Mouse (Mus musculus): Measurements from ENCODE around the gene Urgcp. TPM values are rescaled to one million over a fixed set of nuclear protein-coding genes. Genes with fewer than 3 reads are reported as not detected.
"Not testable (repeated sequence)": the region's sequence is repeated elsewhere in the genome, so short reads cannot be mapped to it uniquely, and the experiment has no call there.

Gene Urgcp
- 18.0 and 19.1 TPM in 2 replicates for polyA plus RNA-seq (2016; fragmentation: Nextera tagmentation; extraction: Ambion mirVana)

GRCm38 (mm10) chr11:5761820-5762632, at the start of gene Urgcp:
Gene Urgcp, minus strand, starts transcription at chr11:5762376.
- peak; percentile 99 for DNase-seq (ENCODE audit: low spot score)
- WGBS, result under 1% methylated on average over 68 of the region's 68 CpGs
- peaks cover 12% of the 10 kb centered on the region for H3K4me1 ChIP-seq
- no peaks in the 10 kb centered on the region for H3K27me3 ChIP-seq (replicated peaks; ENCODE audit: low read depth, poor library complexity, severe bottlenecking)
- peak within 1 kb of the TSS; percentile 67 for H3K4me3 ChIP-seq
- peaks cover 13% of the 10 kb centered on the region for H3K36me3 ChIP-seq (replicated peaks)
- no peaks in the 10 kb centered on the region for H3K9me3 ChIP-seq
- peak within 1 kb of the TSS; percentile 95 for H3K27ac ChIP-seq (replicated peaks)

GRCm38 (mm10) chr11:5809487-5809886, 47.3 kb upstream of the Urgcp start:
- 94% methylated on average over 4 of the region's 4 CpGs for WGBS
- H3K9me3 ChIP-seq; DNase-seq (ENCODE audit: low spot score); H3K4me3 ChIP-seq; H3K27me3 ChIP-seq (replicated peaks; ENCODE audit: low read depth, poor library complexity, severe bottlenecking); H3K36me3 ChIP-seq (replicated peaks); H3K27ac ChIP-seq (replicated peaks); H3K4me1 ChIP-seq: not testable (repeated sequence)

GRCm38 (mm10) chr11:5807956-5808355, 45.8 kb upstream of the Urgcp start:
- H3K27me3 ChIP-seq (replicated peaks; ENCODE audit: low read depth, poor library complexity, severe bottlenecking), result no peaks in the 10 kb centered on the region
- H3K36me3 ChIP-seq (replicated peaks), result no peaks in the 10 kb centered on the region
- 88% methylated on average over 9 of the region's 9 CpGs for WGBS
- DNase-seq (ENCODE audit: low spot score), result no peak
- no peak overlapping the region for H3K27ac ChIP-seq (replicated peaks)
- H3K4me1 ChIP-seq, result peaks cover 15% of the 10 kb centered on the region
- H3K9me3 ChIP-seq, result no peaks in the 10 kb centered on the region
- H3K4me3 ChIP-seq, result no peak overlapping the region

- Histone ChIP-seq H3K36me3 (replicated peaks) (peaks cover 11% of the 10 kb centered on the region), H3K4me3 (no peak overlapping the region), H3K4me1 (peaks cover 24% of the 10 kb centered on the region), H3K27ac (replicated peaks) (no peak overlapping the region), H3K27me3 (replicated peaks; ENCODE audit: low read depth, poor library complexity, severe bottlenecking) (no peaks in the 10 kb centered on the region), H3K9me3 (no peaks in the 10 kb centered on the region)
- 89% methylated on average over 3 of the region's 3 CpGs for WGBS
- DNase-seq (ENCODE audit: low spot score), result no peak
Observed at GRCm38 (mm10) chr11:5805711-5806110, 43.5 kb upstream of the Urgcp start.

- 80% methylated on average over 5 of the region's 5 CpGs for WGBS
- no peaks in the 10 kb centered on the region for H3K9me3 ChIP-seq
- DNase-seq (ENCODE audit: low spot score), result no peak
Observed at GRCm38 (mm10) chr11:5804174-5804573, 42.0 kb upstream of the Urgcp start.

GRCm38 (mm10) chr11:5803551-5803981, 41.4 kb upstream of the Urgcp start, which contains the start of gene Pgam2:
Gene Pgam2, minus strand, starts transcription at chr11:5803733.
- Histone ChIP-seq H3K27ac (replicated peaks) (peak within 1 kb of the TSS; percentile 65), H3K36me3 (replicated peaks) (peaks cover 33% of the 10 kb centered on the region), H3K4me3 (peak within 1 kb of the TSS; percentile 23; the same call in 1 of the 2 replicates), H3K4me1 (peaks cover 24% of the 10 kb centered on the region), H3K9me3 (no peaks in the 10 kb centered on the region), H3K27me3 (replicated peaks; ENCODE audit: low read depth, poor library complexity, severe bottlenecking) (no peaks in the 10 kb centered on the region)
- 57% methylated on average over 8 of the region's 8 CpGs for WGBS
- DNase-seq (ENCODE audit: low spot score), result peak; percentile 48

More at GRCm38 (mm10) chr11:5804174-5804573, 42.0 kb upstream of the Urgcp start:
- Histone ChIP-seq H3K36me3 (replicated peaks) (peaks cover 27% of the 10 kb centered on the region), H3K4me1 (peaks cover 24% of the 10 kb centered on the region), H3K27ac (replicated peaks) (no peak overlapping the region), H3K27me3 (replicated peaks; ENCODE audit: low read depth, poor library complexity, severe bottlenecking) (no peaks in the 10 kb centered on the region), H3K4me3 (no peak overlapping the region)

GRCm38 (mm10) chr11:5802457-5803217, 40.5 kb upstream of the Urgcp start:
- Histone ChIP-seq H3K4me1 (peaks cover 24% of the 10 kb centered on the region), H3K9me3 (no peaks in the 10 kb centered on the region), H3K36me3 (replicated peaks) (peaks cover 42% of the 10 kb centered on the region), H3K4me3 (no peak overlapping the region; the same call in 1 of the 2 replicates), H3K27me3 (replicated peaks; ENCODE audit: low read depth, poor library complexity, severe bottlenecking) (no peaks in the 10 kb centered on the region), H3K27ac (replicated peaks) (no peak overlapping the region)
- 82% methylated on average over 8 of the region's 8 CpGs for WGBS
- DNase-seq (ENCODE audit: low spot score), result no peak

- Histone ChIP-seq H3K27me3 (replicated peaks; ENCODE audit: low read depth, poor library complexity, severe bottlenecking) (no peaks in the 10 kb centered on the region), H3K9me3 (no peaks in the 10 kb centered on the region), H3K36me3 (replicated peaks) (peaks cover 48% of the 10 kb centered on the region), H3K4me1 (peaks cover 24% of the 10 kb centered on the region), H3K4me3 (no peak overlapping the region), H3K27ac (replicated peaks) (no peak overlapping the region)
- no peak for DNase-seq (ENCODE audit: low spot score)
- 72% methylated on average over 12 of the region's 12 CpGs for WGBS
Observed at GRCm38 (mm10) chr11:5802005-5802404, 39.8 kb upstream of the Urgcp start.

GRCm38 (mm10) chr11:5801511-5801910, 39.3 kb upstream of the Urgcp start:
- Histone ChIP-seq H3K27ac (replicated peaks) (no peak overlapping the region), H3K9me3 (no peaks in the 10 kb centered on the region), H3K4me1 (peaks cover 24% of the 10 kb centered on the region), H3K36me3 (replicated peaks) (peaks cover 53% of the 10 kb centered on the region), H3K4me3 (no peak overlapping the region), H3K27me3 (replicated peaks; ENCODE audit: low read depth, poor library complexity, severe bottlenecking) (no peaks in the 10 kb centered on the region)
- 93% methylated on average over 16 of the region's 16 CpGs for WGBS
- no peak for DNase-seq (ENCODE audit: low spot score)

- Histone ChIP-seq H3K27ac (replicated peaks) (no peak overlapping the region), H3K27me3 (replicated peaks; ENCODE audit: low read depth, poor library complexity, severe bottlenecking) (no peaks in the 10 kb centered on the region), H3K4me3 (no peak overlapping the region), H3K4me1 (peaks cover 24% of the 10 kb centered on the region), H3K9me3 (no peaks in the 10 kb centered on the region), H3K36me3 (replicated peaks) (peaks cover 70% of the 10 kb centered on the region)
- WGBS, result 94% methylated on average over 17 of the region's 17 CpGs
- DNase-seq (ENCODE audit: low spot score), result no peak
Observed at GRCm38 (mm10) chr11:5799621-5800490, 37.7 kb upstream of the Urgcp start.

GRCm38 (mm10) chr11:5797928-5798327, 35.8 kb upstream of the Urgcp start:
- H3K4me3 ChIP-seq, result no peak overlapping the region
- WGBS, result 92% methylated on average over 5 of the region's 5 CpGs
- H3K9me3 ChIP-seq, result no peaks in the 10 kb centered on the region
- H3K27ac ChIP-seq (replicated peaks), result no peak overlapping the region
- peaks cover 87% of the 10 kb centered on the region for H3K36me3 ChIP-seq (replicated peaks)
- DNase-seq (ENCODE audit: low spot score), result no peak
- peaks cover 9% of the 10 kb centered on the region for H3K4me1 ChIP-seq
- H3K27me3 ChIP-seq (replicated peaks; ENCODE audit: low read depth, poor library complexity, severe bottlenecking), result no peaks in the 10 kb centered on the region

- Histone ChIP-seq H3K27ac (replicated peaks) (0 out of 2 replicates have a peak overlapping the region, but pooled peaks have one; percentile 11), H3K27me3 (replicated peaks; ENCODE audit: low read depth, poor library complexity, severe bottlenecking) (no peaks in the 10 kb centered on the region), H3K4me3 (no peak overlapping the region), H3K4me1 (0 out of 2 replicates have a peak, but pooled peaks cover 4% of the 10 kb centered on the region), H3K9me3 (no peaks in the 10 kb centered on the region), H3K36me3 (replicated peaks) (peaks cover 93% of the 10 kb centered on the region)
- WGBS, result 77% methylated on average over 11 of the region's 11 CpGs
- DNase-seq (ENCODE audit: low spot score), result no peak
Observed at GRCm38 (mm10) chr11:5797371-5797770, 35.2 kb upstream of the Urgcp start.

Measured in embryonic facial prominence, embryonic 10.5 days (tissue).